Mouse (Mus musculus) myocyte (in vitro differentiated cells): Measurements from ENCODE around the gene Pip5kl1. TPM values are rescaled to one million over a fixed set of nuclear protein-coding genes. Genes with fewer than 3 reads are reported as not detected.

Experiments
- H3K27me3 ChIP-seq: one replicate; pipeline ENCODE4 v1.6.1; 2011; ENCODE audit not compliant: control insufficient read depth, insufficient read depth, insufficient read length
- H3K36me3 ChIP-seq: one replicate; pipeline ENCODE4 v1.6.1; 2011; ENCODE audit not compliant: control insufficient read depth, insufficient read depth
- H3K4me2 ChIP-seq: one replicate; pipeline ENCODE4 v1.6.1; 2011; ENCODE audit warnings: low read depth, control low read depth
- H3K4me3 ChIP-seq: one replicate; pipeline ENCODE4 v1.5.1; 2011; ENCODE audit warnings: mild to moderate bottlenecking, control low read depth, moderate library complexity
- H3K79me2 ChIP-seq: one replicate; pipeline ENCODE4 v1.6.1; 2011; ENCODE audit not compliant: control insufficient read depth, insufficient read depth
- H3ac ChIP-seq: one replicate; pipeline ENCODE4 v1.6.1; 2011; ENCODE audit not compliant: control insufficient read depth, insufficient read length
- CEBPB ChIP-seq: IDR thresholded peaks from 2 replicates; pipeline ENCODE4 v1.6.1; 2011; ENCODE audit warnings: mild to moderate bottlenecking, moderate library complexity; ENCODE audit not compliant: poor library complexity, insufficient read depth, severe bottlenecking
- E2F4 ChIP-seq: IDR thresholded peaks from one replicate; pipeline ENCODE4 v1.6.1; 2011; ENCODE audit warnings: mild to moderate bottlenecking, control low read depth, moderate library complexity; ENCODE audit not compliant: insufficient read depth
- MAX ChIP-seq: IDR thresholded peaks from one replicate; pipeline ENCODE4 v1.6.1; 2011; ENCODE audit warnings: low read depth, mild to moderate bottlenecking, control low read depth
- MYOD1 ChIP-seq, 3 experiments: IDR thresholded peaks; one replicate each; pipeline ENCODE4 v1.6.1; 2011; ENCODE audit warnings: control low read depth in 2 of 3, low read depth in 2 of 3, mild to moderate bottlenecking in 2 of 3, moderate library complexity in 1 of 3; ENCODE audit not compliant: insufficient read length in 2 of 3, control insufficient read depth in 1 of 3
- MYOG ChIP-seq, 3 experiments: IDR thresholded peaks; one replicate each; pipeline ENCODE4 v1.6.1; 2011; ENCODE audit warnings: control low read depth in 2 of 3, low read depth in 2 of 3, mild to moderate bottlenecking in 2 of 3; ENCODE audit not compliant: insufficient read length in 2 of 3, control insufficient read depth in 1 of 3, insufficient read depth in 1 of 3
- POLR2A ChIP-seq: IDR thresholded peaks from one replicate; pipeline ENCODE4 v1.6.1; 2011; ENCODE audit warnings: low read depth, mild to moderate bottlenecking, control low read depth, moderate library complexity; ENCODE audit not compliant: insufficient read length
- POLR2AphosphoS2 ChIP-seq: IDR thresholded peaks from one replicate; pipeline ENCODE4 v1.6.1; 2011; ENCODE audit warnings: low read depth, control low read depth; ENCODE audit not compliant: insufficient read length
- REST ChIP-seq: IDR thresholded peaks from one replicate; pipeline ENCODE4 v1.6.1; 2011; ENCODE audit warnings: mild to moderate bottlenecking, control low read depth, moderate library complexity; ENCODE audit not compliant: insufficient read depth, insufficient read length
- SRF ChIP-seq: IDR thresholded peaks from one replicate; pipeline ENCODE4 v1.6.1; 2011; ENCODE audit warnings: low read depth; ENCODE audit not compliant: control insufficient read depth, insufficient read length
- TCF12 ChIP-seq: IDR thresholded peaks from one replicate; pipeline ENCODE4 v1.6.1; 2011; ENCODE audit warnings: mild to moderate bottlenecking, control low read depth; ENCODE audit not compliant: poor library complexity, insufficient read depth, severe bottlenecking
- TCF3 ChIP-seq: IDR thresholded peaks from one replicate; pipeline ENCODE4 v1.6.1; 2011; ENCODE audit warnings: low read depth, control low read depth; ENCODE audit not compliant: insufficient read length
- USF1 ChIP-seq: IDR thresholded peaks from one replicate; pipeline ENCODE4 v1.6.1; 2011; ENCODE audit warnings: low read depth, mild to moderate bottlenecking, control low read depth, moderate library complexity
- polyA plus RNA-seq: library from polyadenylated mRNA; unstranded; fragments of >200 nt; fragmentation: generic; extraction: Trizol; gene quantifications from one replicate; pipeline ENCODE4 v1.2.1, GENCODE M21; 2012; ENCODE audit warnings: missing spikeins

Gene Pip5kl1
- polyA plus RNA-seq, 1 experiment, result 0.10 TPM

DNA sequence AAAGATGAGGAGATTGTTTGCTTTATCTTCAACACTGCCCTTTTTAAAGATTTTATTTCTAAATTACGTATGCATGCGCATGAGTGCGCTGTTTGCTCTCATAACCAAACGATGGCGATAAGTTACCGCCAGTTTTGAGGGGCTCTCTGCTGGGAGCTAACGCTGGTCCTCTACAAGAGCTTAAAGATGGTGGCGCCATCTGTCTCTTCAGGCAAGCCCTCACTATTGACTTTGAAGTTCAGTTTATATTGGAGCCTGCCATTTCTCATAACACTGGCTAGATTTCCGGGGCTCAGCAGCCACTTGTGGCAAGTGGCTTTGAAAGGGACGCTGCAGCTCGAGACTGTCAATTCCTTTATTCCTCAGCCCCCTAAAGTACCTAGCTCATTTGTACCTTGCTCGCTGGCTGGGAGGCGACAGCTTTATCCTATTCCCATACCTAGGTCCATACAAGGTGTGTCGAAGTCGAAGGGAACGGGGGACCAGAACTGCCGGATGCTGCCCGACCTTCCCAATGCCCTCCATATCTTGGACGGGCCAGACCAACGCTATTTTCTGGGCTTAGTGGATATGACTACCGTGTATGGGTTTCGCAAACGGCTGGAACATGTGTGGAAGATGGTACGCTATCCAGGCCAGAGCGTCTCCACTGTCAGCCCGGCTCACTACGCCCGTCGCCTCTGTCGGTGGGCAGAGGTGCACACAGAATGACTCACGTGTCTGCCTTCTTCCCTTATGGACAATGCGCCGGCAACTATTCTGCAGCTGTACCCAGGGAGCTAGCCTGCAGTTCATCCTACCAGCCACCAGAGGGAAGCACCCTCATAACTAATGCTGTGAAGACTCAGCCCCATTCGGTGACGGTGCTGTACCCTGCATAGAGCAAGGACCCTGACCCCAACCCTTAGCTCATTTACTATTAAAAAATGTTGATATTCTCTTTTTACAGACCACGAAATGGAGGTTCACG, 8.5 kb downstream of the Pip5kl1 start:
- no peaks in the 10 kb centered on the region for H3K27me3 ChIP-seq
- H3K36me3 ChIP-seq, result no peaks in the 10 kb centered on the region
- TF ChIP-seq MYOD1 (IDR thresholded peaks at IDR 0.05; ENCODE audit: control insufficient read depth in 1 of 3, insufficient read length in 2 of 3, low read depth in 2 of 3) (peak in 2 of 3 experiments; percentile 7 to 14), USF1 (no peak), E2F4 (no peak)
- H3K4me3 ChIP-seq, result no peak overlapping the region
- no peak overlapping the region for H3ac ChIP-seq
- H3K79me2 ChIP-seq, result peaks cover 11% of the 10 kb centered on the region
- peak overlapping the region; percentile 56 for H3K4me2 ChIP-seq

DNA sequence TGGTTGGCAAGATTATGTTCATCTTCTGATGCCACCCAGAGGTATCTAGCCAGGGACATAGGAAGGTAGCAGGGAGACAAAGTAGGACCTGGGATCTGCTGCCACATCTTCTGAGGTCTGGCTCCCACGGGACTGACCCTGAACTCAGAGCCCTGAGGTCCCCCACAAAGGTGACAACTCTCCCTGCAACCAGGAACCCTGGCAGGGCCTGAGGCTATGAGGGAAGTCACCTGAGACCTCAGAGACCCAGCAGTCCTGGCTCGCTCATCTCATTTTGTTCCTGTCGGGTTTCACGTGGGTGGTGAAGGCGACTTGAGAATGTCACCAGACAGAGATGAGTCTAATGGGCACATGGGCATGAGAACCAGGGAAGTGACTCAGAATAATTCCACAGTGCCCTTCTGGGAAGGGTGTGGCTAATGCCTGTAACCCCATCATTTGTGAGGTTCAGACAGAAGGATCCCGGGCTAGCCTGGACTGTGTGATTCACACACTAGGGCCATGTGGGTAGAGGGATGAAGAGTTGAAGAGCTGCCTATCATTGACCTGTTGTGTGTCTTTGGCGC, 10.6 kb downstream of the Pip5kl1 start:
- Histone ChIP-seq H3K27me3 (no peaks in the 10 kb centered on the region), H3K4me2 (no peak overlapping the region), H3K4me3 (no peak overlapping the region), H3K79me2 (peaks cover 26% of the 10 kb centered on the region), H3K36me3 (no peaks in the 10 kb centered on the region), H3ac (no peak overlapping the region)
- TF ChIP-seq POLR2A, result no peak
- no peak for TF ChIP-seq TCF3
- no peak for TF ChIP-seq REST
- TF ChIP-seq SRF, result no peak
- no peak for TF ChIP-seq E2F4
- no peak for TF ChIP-seq MAX
- no peak for TF ChIP-seq TCF12
- TF ChIP-seq POLR2AphosphoS2, result no peak
- no peak for TF ChIP-seq MYOD1 (IDR thresholded peaks at IDR 0.05; ENCODE audit: control insufficient read depth in 1 of 3, insufficient read length in 2 of 3, low read depth in 2 of 3)
- TF ChIP-seq USF1, result no peak
- no peak for TF ChIP-seq MYOG (IDR thresholded peaks at IDR 0.05; ENCODE audit: control insufficient read depth in 1 of 3, insufficient read depth in 1 of 3, insufficient read length in 2 of 3, low read depth in 2 of 3)
- TF ChIP-seq CEBPB, result no peak

- H3K79me2 ChIP-seq, result peaks cover 27% of the 10 kb centered on the region
- no peaks in the 10 kb centered on the region for H3K36me3 ChIP-seq
- H3K4me3 ChIP-seq, result peak within 1 kb of the TSS; percentile 84
- TF ChIP-seq TCF12 (no peak), POLR2AphosphoS2 (peak; percentile 83), MYOD1 (IDR thresholded peaks at IDR 0.05; ENCODE audit: control insufficient read depth in 1 of 3, insufficient read length in 2 of 3, low read depth in 2 of 3) (no peak), POLR2A (peak; percentile 79), TCF3 (no peak), MYOG (IDR thresholded peaks at IDR 0.05; ENCODE audit: control insufficient read depth in 1 of 3, insufficient read depth in 1 of 3, insufficient read length in 2 of 3, low read depth in 2 of 3) (peak in 1 of 3 experiments; percentile 27), E2F4 (no peak), CEBPB (no peak), USF1 (no peak), REST (no peak), MAX (no peak), SRF (no peak)
- peak within 1 kb of the TSS; percentile 90 for H3K4me2 ChIP-seq
- peak within 1 kb of the TSS; percentile 13 for H3ac ChIP-seq
- no peaks in the 10 kb centered on the region for H3K27me3 ChIP-seq
Observed at GRCm38 (mm10) chr2:32586871-32587351, 12.3 kb downstream of the Pip5kl1 start, which contains the start of gene St6galnac4. Gene St6galnac4, plus strand, starts transcription at chr2:32587095.

GRCm38 (mm10) chr2:32587731-32588321, 13.2 kb downstream of the Pip5kl1 start:
- H3K36me3 ChIP-seq, result no peaks in the 10 kb centered on the region
- H3K27me3 ChIP-seq, result no peaks in the 10 kb centered on the region
- peaks cover 27% of the 10 kb centered on the region for H3K79me2 ChIP-seq
- peak in 2 of 3 experiments; percentile 53 to 77 for TF ChIP-seq MYOD1 (IDR thresholded peaks at IDR 0.05; ENCODE audit: control insufficient read depth in 1 of 3, insufficient read length in 2 of 3, low read depth in 2 of 3)
- no peak for TF ChIP-seq MAX
- no peak for TF ChIP-seq CEBPB
- peak; percentile 47 for TF ChIP-seq TCF12
- no peak for TF ChIP-seq POLR2AphosphoS2
- TF ChIP-seq POLR2A, result peak; percentile 49
- TF ChIP-seq TCF3, result no peak
- TF ChIP-seq USF1, result no peak
- TF ChIP-seq E2F4, result no peak
- TF ChIP-seq MYOG (IDR thresholded peaks at IDR 0.05; ENCODE audit: control insufficient read depth in 1 of 3, insufficient read depth in 1 of 3, insufficient read length in 2 of 3, low read depth in 2 of 3), result peak; percentile 43 to 86 (median 84)
- H3ac ChIP-seq, result peak overlapping the region; percentile 13
- H3K4me3 ChIP-seq, result peak overlapping the region; percentile 84
- peak overlapping the region; percentile 90 for H3K4me2 ChIP-seq
